Mouse (Mus musculus): Measurements from ENCODE around the gene Crb1.
"Not testable (repeated sequence)": the region's sequence is repeated elsewhere in the genome, so short reads cannot be mapped to it uniquely, and the experiment has no call there.

Crb1 gene

GRCm38 (mm10) chr1:139328811-139329210 is 48.1 kb downstream of the Crb1 start:
- no peak for DNase-seq (ENCODE audit: low read depth)

- DNase-seq (ENCODE audit: low read depth), result no peak
Observed at GRCm38 (mm10) chr1:139328286-139328685, 48.6 kb downstream of the Crb1 start.

GRCm38 (mm10) chr1:139325378-139325777 is 51.5 kb downstream of the Crb1 start:
- DNase-seq (ENCODE audit: low read depth), result no peak

GRCm38 (mm10) chr1:139319798-139320197 is 57.1 kb downstream of the Crb1 start:
- no peak for DNase-seq (ENCODE audit: low read depth)

- no peak for DNase-seq (ENCODE audit: low read depth)
Observed at GRCm38 (mm10) chr1:139314297-139314874, 62.5 kb downstream of the Crb1 start.

GRCm38 (mm10) chr1:139308915-139309314 is 68.0 kb downstream of the Crb1 start:
- DNase-seq (ENCODE audit: low read depth), result no peak

- not testable (repeated sequence) for DNase-seq (ENCODE audit: low read depth)
Observed at GRCm38 (mm10) chr1:139302519-139302918, 74.4 kb downstream of the Crb1 start.

- DNase-seq (ENCODE audit: low read depth), result no peak
Observed at GRCm38 (mm10) chr1:139301830-139302229, 75.1 kb downstream of the Crb1 start.

- no peak for DNase-seq (ENCODE audit: low read depth)
Observed at GRCm38 (mm10) chr1:139292023-139292422, 84.9 kb downstream of the Crb1 start.

- no peak for DNase-seq (ENCODE audit: low read depth)
Observed at GRCm38 (mm10) chr1:139291593-139291992, 85.3 kb downstream of the Crb1 start.

- no peak for DNase-seq (ENCODE audit: low read depth)
Observed at GRCm38 (mm10) chr1:139276619-139277320, 100.1 kb downstream of the Crb1 start.

GRCm38 (mm10) chr1:139267844-139268243 is 109.1 kb downstream of the Crb1 start:
- peak; percentile 66 for DNase-seq (ENCODE audit: low read depth)

- DNase-seq (ENCODE audit: low read depth), result no peak
Observed at GRCm38 (mm10) chr1:139264245-139264644, 112.7 kb downstream of the Crb1 start.

- DNase-seq (ENCODE audit: low read depth), result no peak
Observed at GRCm38 (mm10) chr1:139263158-139263557, 113.7 kb downstream of the Crb1 start.

- no peak for DNase-seq (ENCODE audit: low read depth)
Observed at GRCm38 (mm10) chr1:139255581-139255980, 121.3 kb downstream of the Crb1 start.

- no peak for DNase-seq (ENCODE audit: low read depth)
Observed at GRCm38 (mm10) chr1:139252041-139252440, 124.9 kb downstream of the Crb1 start.

GRCm38 (mm10) chr1:139249159-139249558 is 127.7 kb downstream of the Crb1 start:
- no peak for DNase-seq (ENCODE audit: low read depth)

- DNase-seq (ENCODE audit: low read depth), result no peak
Observed at GRCm38 (mm10) chr1:139246723-139247380, 130.0 kb downstream of the Crb1 start.

- DNase-seq (ENCODE audit: low read depth), result no peak
Observed at GRCm38 (mm10) chr1:139236794-139237193, 140.1 kb downstream of the Crb1 start.

- no peak for DNase-seq (ENCODE audit: low read depth)
Observed at GRCm38 (mm10) chr1:139234611-139235568, 142.0 kb downstream of the Crb1 start.

GRCm38 (mm10) chr1:139232636-139233035 is 144.3 kb downstream of the Crb1 start:
- DNase-seq (ENCODE audit: low read depth), result no peak

- no peak for DNase-seq (ENCODE audit: low read depth)
Observed at GRCm38 (mm10) chr1:139224309-139224949, 152.5 kb downstream of the Crb1 start.

All from c-Kit-positive CD71-negative TER-119-negative erythroid progenitor cells, embryonic 14.5 days (primary cell).